8 mouse cellular contexts compared by ENCODE assay signal in genomic region chr17:46680760-46681373, GRCm38 (mm10). TPM values are rescaled to one million over a fixed set of nuclear protein-coding genes. Genes with fewer than 3 reads are reported as not detected.
DNase-seq lines count a peak whose midpoint lies in the region; ATAC-seq and TF ChIP-seq lines count a peak whose summit lies in the region.

Gene Klhdc3, minus strand, starts transcription at chr17:46680914.

- no peaks in the 10 kb centered on the region for H3K27me3 ChIP-seq in hindbrain, embryonic 10.5 days (ENCODE audit: insufficient read depth, poor library complexity, severe bottlenecking)
- no peaks in the 10 kb centered on the region for H3K27me3 ChIP-seq in lung, postnatal 0 days (replicated peaks; ENCODE audit: insufficient read depth, low read length)

- peaks cover 45% of the 10 kb centered on the region for H3K4me1 ChIP-seq in hindbrain, embryonic 10.5 days (replicated peaks)
- peaks cover 14% of the 10 kb centered on the region; the same call in 1 of the 2 replicates for H3K4me1 ChIP-seq in lung, postnatal 0 days (ENCODE audit: insufficient read depth, low read depth, low read length)

- H3K27ac ChIP-seq in hindbrain, embryonic 10.5 days, result peak within 1 kb of the TSS; percentile 92
- peak within 1 kb of the TSS; percentile 89 for H3K27ac ChIP-seq in lung, postnatal 0 days (ENCODE audit: low read length)

- ATAC-seq in frontal cortex, adult (ENCODE audit: low TSS enrichment), result peak; percentile 91
- peak; percentile 99 for ATAC-seq in lung, postnatal 0 days

- H3K4me3 ChIP-seq in hindbrain, embryonic 10.5 days, result peak within 1 kb of the TSS; percentile 91
- H3K4me3 ChIP-seq in lung, postnatal 0 days (ENCODE audit: low read depth, low read length), result peak within 1 kb of the TSS; percentile 90

- under 1% methylated on average over 49 of the region's 49 CpGs for WGBS in hindbrain, embryonic 10.5 days
- 2% methylated on average over 48 of the region's 49 CpGs for WGBS in lung, postnatal 0 days

- peak within 1 kb of the TSS; percentile 65 for H3K9ac ChIP-seq in lung, postnatal 0 days (replicated peaks; ENCODE audit: low read depth)

- TF ChIP-seq CTCF in lung, postnatal 0 days (IDR thresholded peaks at IDR 0.05), result peak; percentile 36

- H3K4me2 ChIP-seq in lung, postnatal 0 days (replicated peaks; ENCODE audit: low read depth, low read length), result peak within 1 kb of the TSS; percentile 81

- peak; percentile 99 for DNase-seq in MN1 (ENCODE audit: low spot score)
- peak; percentile 96 for DNase-seq in cerebellum, adult 9-10 months
- peak; percentile 100 for DNase-seq in hindbrain, embryonic 10.5 days (ENCODE audit: low spot score)
- peak; percentile 99 for DNase-seq in layer of hippocampus, adult 9-11 months
- DNase-seq in lung, postnatal 0 days (ENCODE audit: low spot score), result peak; percentile 99
- DNase-seq in ovary, postnatal 14 days (ENCODE audit: low spot score), result peak; percentile 92
- peak; percentile 99 for DNase-seq in thymus, postnatal 14 days

- peak; percentile 31; the same call in 1 of the 2 replicates for TF ChIP-seq EP300 in lung, postnatal 0 days (IDR thresholded peaks at IDR 0.05)

- no peaks in the 10 kb centered on the region for H3K9me3 ChIP-seq in hindbrain, embryonic 10.5 days
- H3K9me3 ChIP-seq in lung, postnatal 0 days (ENCODE audit: low read length), result no peaks in the 10 kb centered on the region

- peaks cover 61% of the 10 kb centered on the region for H3K36me3 ChIP-seq in hindbrain, embryonic 10.5 days
- H3K36me3 ChIP-seq in lung, postnatal 0 days (ENCODE audit: insufficient read depth, low read length), result peaks cover 31% of the 10 kb centered on the region; the same call in 1 of the 2 replicates

RNA-seq across cellular contexts. Expression of gene Klhdc3, which starts in this region (rescaled TPM):
- polyA plus RNA-seq in hindbrain, embryonic 10.5 days (2016; fragmentation: Nextera tagmentation; extraction: Ambion mirVana), result 128 and 146 TPM in 2 replicates
- 96.7 and 111 TPM in 2 replicates for polyA plus RNA-seq in lung, postnatal 0 days (2015; fragmentation: Nextera tagmentation; extraction: Ambion mirVana)

Comparison
In these comparisons a context has a peak if more than half of its experiments do, and no peak if none do; other contexts are left out.
1. Peak in every context shown above with its lines: DNase-seq, ATAC-seq, H3K4me3 ChIP-seq and H3K27ac ChIP-seq.